Mouse (Mus musculus): Measurements from ENCODE around the gene Gpc1. TPM values are rescaled to one million over a fixed set of nuclear protein-coding genes. Genes with fewer than 3 reads are reported as not detected.

Gpc1 gene
- 49.5 and 52.5 TPM in 2 replicates for polyA plus RNA-seq (2014; fragmentation: Nextera tagmentation; extraction: Ambion mirVana)

DNA sequence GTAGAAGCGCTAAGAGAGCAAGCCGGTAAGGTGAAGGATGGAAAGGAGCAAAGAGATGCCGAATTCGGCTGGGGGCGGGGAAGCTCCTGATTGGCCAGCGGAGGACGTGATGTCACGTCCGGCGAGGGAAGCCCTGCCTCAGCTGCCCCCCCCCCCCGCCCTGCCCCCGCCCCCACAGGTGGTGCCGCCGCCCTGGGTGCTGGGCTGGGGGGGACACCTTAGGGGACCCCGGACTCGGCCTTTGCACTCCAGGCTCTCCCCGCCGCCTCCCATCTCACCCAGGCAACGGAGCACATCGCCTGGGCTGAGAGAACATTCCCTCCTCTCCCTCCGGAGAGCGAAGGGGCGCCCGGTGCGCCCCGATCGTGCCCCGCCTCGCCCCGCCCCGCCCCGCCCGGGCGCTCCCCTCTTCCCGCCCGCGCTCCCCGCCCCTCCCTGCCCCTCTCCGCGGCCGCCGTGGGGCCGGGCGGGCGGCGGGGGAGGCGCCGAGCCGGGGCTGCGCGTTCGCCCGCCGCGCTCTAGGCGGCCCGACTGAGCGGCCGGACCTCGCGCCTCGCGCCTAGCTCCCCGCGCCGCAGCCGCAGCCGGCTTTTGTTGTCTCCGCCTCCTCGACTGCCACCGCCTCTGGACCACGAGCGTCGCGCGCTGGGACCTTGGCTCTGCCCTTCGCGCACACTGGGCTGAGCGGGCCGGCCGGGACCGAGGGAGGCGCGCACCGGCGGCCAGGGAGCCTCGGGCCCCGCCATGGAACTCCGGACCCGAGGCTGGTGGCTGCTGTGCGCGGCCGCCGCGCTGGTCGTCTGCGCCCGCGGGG, at the start of gene Gpc1:
Gene Gpc1, plus strand, starts transcription at position 458 of the 814 bp plus-strand sequence.
- H3K36me3 ChIP-seq (ENCODE audit: control insufficient read depth, insufficient read depth, low read length), result no peaks in the 10 kb centered on the region
- peak within 1 kb of the TSS; percentile 91 for H3K4me3 ChIP-seq (ENCODE audit: low read depth, low read length)
- peak within 1 kb of the TSS; percentile 83 for H3K27ac ChIP-seq (ENCODE audit: low read depth, low read length)
- peak within 1 kb of the TSS; percentile 66 for H3K4me2 ChIP-seq (ENCODE audit: low read depth)
- ATAC-seq (ENCODE audit: insufficient read depth, low FRiP score, low TSS enrichment) (peak; percentile 72), DNase-seq (ENCODE audit: low spot score) (peak; percentile 89)
- 0% methylated on average over 42 of the region's 99 CpGs for WGBS
- H3K27me3 ChIP-seq (ENCODE audit: control insufficient read depth, insufficient read depth, low read length), result no peaks in the 10 kb centered on the region
- H3K4me1 ChIP-seq (ENCODE audit: control insufficient read depth, insufficient read depth, low read length), result peaks cover 12% of the 10 kb centered on the region
- peak within 1 kb of the TSS; percentile 96 for H3K9ac ChIP-seq (ENCODE audit: low read length)
- no peaks in the 10 kb centered on the region for H3K9me3 ChIP-seq (ENCODE audit: control insufficient read depth, low read length)

- no peaks in the 10 kb centered on the region for H3K27me3 ChIP-seq (ENCODE audit: control insufficient read depth, insufficient read depth, low read length)
- H3K4me2 ChIP-seq (ENCODE audit: low read depth), result no peak overlapping the region
- ATAC-seq (ENCODE audit: insufficient read depth, low FRiP score, low TSS enrichment), result no peak
- 84% methylated on average over 4 of the region's 4 CpGs for WGBS
- no peak overlapping the region for H3K27ac ChIP-seq (ENCODE audit: low read depth, low read length)
- no peaks in the 10 kb centered on the region for H3K36me3 ChIP-seq (ENCODE audit: control insufficient read depth, insufficient read depth, low read length)
- DNase-seq (ENCODE audit: low spot score), result no peak
- H3K9me3 ChIP-seq (ENCODE audit: control insufficient read depth, low read length), result no peaks in the 10 kb centered on the region
- H3K4me3 ChIP-seq (ENCODE audit: low read depth, low read length), result no peak overlapping the region
- H3K4me1 ChIP-seq (ENCODE audit: control insufficient read depth, insufficient read depth, low read length), result no peaks in the 10 kb centered on the region
- no peak overlapping the region for H3K9ac ChIP-seq (ENCODE audit: low read length)
Measured at GRCm38 (mm10) chr1:92781862-92782261, 49.6 kb upstream of the Gpc1 start.

DNA sequence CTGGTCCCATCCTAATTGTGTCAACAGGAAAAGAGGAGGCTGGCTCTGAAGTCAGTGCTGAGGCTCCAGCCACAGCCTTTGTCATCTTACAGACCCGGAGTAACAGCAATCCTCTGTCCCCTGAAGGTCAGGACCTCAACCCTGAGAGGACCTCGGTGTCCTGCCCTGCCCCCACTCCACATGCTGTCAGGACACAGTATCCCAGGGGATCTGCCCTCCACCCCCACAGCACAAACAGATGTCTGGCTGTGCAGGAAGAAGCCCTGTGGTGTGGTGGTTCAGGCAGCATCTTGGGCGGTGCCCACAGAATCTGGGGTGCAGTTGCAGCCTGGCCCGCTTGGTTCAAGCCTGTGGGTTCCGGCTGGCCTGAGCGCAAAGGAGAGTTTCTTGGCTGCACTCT, 48.9 kb upstream of the Gpc1 start:
- H3K36me3 ChIP-seq (ENCODE audit: control insufficient read depth, insufficient read depth, low read length), result no peaks in the 10 kb centered on the region
- WGBS, result 55% methylated on average over 6 of the region's 6 CpGs
- no peak overlapping the region for H3K9ac ChIP-seq (ENCODE audit: low read length)
- no peak overlapping the region for H3K27ac ChIP-seq (ENCODE audit: low read depth, low read length)
- H3K4me1 ChIP-seq (ENCODE audit: control insufficient read depth, insufficient read depth, low read length), result no peaks in the 10 kb centered on the region
- no peak overlapping the region for H3K4me3 ChIP-seq (ENCODE audit: low read depth, low read length)
- no peak for ATAC-seq (ENCODE audit: insufficient read depth, low FRiP score, low TSS enrichment)
- no peak for DNase-seq (ENCODE audit: low spot score)
- no peaks in the 10 kb centered on the region for H3K9me3 ChIP-seq (ENCODE audit: control insufficient read depth, low read length)
- no peak overlapping the region for H3K4me2 ChIP-seq (ENCODE audit: low read depth)
- no peaks in the 10 kb centered on the region for H3K27me3 ChIP-seq (ENCODE audit: control insufficient read depth, insufficient read depth, low read length)

DNA sequence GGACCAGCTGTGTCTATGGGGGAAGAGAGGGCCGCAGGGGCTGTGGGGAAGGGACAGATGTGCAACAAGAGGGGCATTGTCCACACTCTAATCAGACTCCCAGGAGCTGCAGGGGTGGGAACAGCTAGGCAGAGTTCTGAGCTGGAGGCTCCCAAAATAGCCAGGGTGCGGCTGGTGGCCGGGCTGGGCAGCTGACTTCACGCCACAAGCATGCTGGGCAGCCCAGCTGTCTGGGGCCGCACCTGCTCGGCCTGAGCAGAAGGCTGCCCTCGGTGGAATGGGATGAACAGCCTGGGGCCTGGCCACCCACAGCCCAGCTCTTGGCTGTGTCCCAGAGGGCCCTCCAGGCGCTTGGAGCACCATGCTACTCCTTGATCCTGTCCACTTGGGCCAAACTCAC, 44.2 kb upstream of the Gpc1 start:
- Histone ChIP-seq H3K27me3 (ENCODE audit: control insufficient read depth, insufficient read depth, low read length) (no peaks in the 10 kb centered on the region), H3K4me1 (ENCODE audit: control insufficient read depth, insufficient read depth, low read length) (peaks cover 5% of the 10 kb centered on the region; the same call in 1 of the 2 replicates), H3K9me3 (ENCODE audit: control insufficient read depth, low read length) (no peaks in the 10 kb centered on the region), H3K27ac (ENCODE audit: low read depth, low read length) (no peak overlapping the region), H3K4me2 (ENCODE audit: low read depth) (no peak overlapping the region), H3K9ac (ENCODE audit: low read length) (no peak overlapping the region), H3K36me3 (ENCODE audit: control insufficient read depth, insufficient read depth, low read length) (no peaks in the 10 kb centered on the region), H3K4me3 (ENCODE audit: low read depth, low read length) (no peak overlapping the region)
- ATAC-seq (ENCODE audit: insufficient read depth, low FRiP score, low TSS enrichment) (no peak), DNase-seq (ENCODE audit: low spot score) (no peak)
- 53% methylated on average over 7 of the region's 8 CpGs for WGBS

- Histone ChIP-seq H3K4me3 (ENCODE audit: low read depth, low read length) (no peak overlapping the region), H3K4me2 (ENCODE audit: low read depth) (no peak overlapping the region), H3K36me3 (ENCODE audit: control insufficient read depth, insufficient read depth, low read length) (no peaks in the 10 kb centered on the region), H3K4me1 (ENCODE audit: control insufficient read depth, insufficient read depth, low read length) (peaks cover 5% of the 10 kb centered on the region; the same call in 1 of the 2 replicates), H3K9me3 (ENCODE audit: control insufficient read depth, low read length) (no peaks in the 10 kb centered on the region), H3K27ac (ENCODE audit: low read depth, low read length) (no peak overlapping the region), H3K27me3 (ENCODE audit: control insufficient read depth, insufficient read depth, low read length) (no peaks in the 10 kb centered on the region), H3K9ac (ENCODE audit: low read length) (no peak overlapping the region)
- WGBS, result 89% methylated on average over 7 of the region's 7 CpGs
- no peak for DNase-seq (ENCODE audit: low spot score)
- no peak for ATAC-seq (ENCODE audit: insufficient read depth, low FRiP score, low TSS enrichment)
Measured at GRCm38 (mm10) chr1:92788049-92788448, 43.4 kb upstream of the Gpc1 start.

- H3K9me3 ChIP-seq (ENCODE audit: control insufficient read depth, low read length), result no peaks in the 10 kb centered on the region
- peak overlapping the region; percentile 4; the same call in 1 of the 2 replicates for H3K4me2 ChIP-seq (ENCODE audit: low read depth)
- DNase-seq (ENCODE audit: low spot score) (no peak), ATAC-seq (ENCODE audit: insufficient read depth, low FRiP score, low TSS enrichment) (no peak)
- H3K27ac ChIP-seq (ENCODE audit: low read depth, low read length), result no peak overlapping the region
- 30% methylated on average over 7 of the region's 7 CpGs for WGBS
- H3K9ac ChIP-seq (ENCODE audit: low read length), result peak overlapping the region; percentile 38
- H3K27me3 ChIP-seq (ENCODE audit: control insufficient read depth, insufficient read depth, low read length), result no peaks in the 10 kb centered on the region
- H3K4me3 ChIP-seq (ENCODE audit: low read depth, low read length), result no peak overlapping the region
- peaks cover 5% of the 10 kb centered on the region; the same call in 1 of the 2 replicates for H3K4me1 ChIP-seq (ENCODE audit: control insufficient read depth, insufficient read depth, low read length)
- H3K36me3 ChIP-seq (ENCODE audit: control insufficient read depth, insufficient read depth, low read length), result no peaks in the 10 kb centered on the region
Measured at GRCm38 (mm10) chr1:92790628-92791027, 40.8 kb upstream of the Gpc1 start.

DNA sequence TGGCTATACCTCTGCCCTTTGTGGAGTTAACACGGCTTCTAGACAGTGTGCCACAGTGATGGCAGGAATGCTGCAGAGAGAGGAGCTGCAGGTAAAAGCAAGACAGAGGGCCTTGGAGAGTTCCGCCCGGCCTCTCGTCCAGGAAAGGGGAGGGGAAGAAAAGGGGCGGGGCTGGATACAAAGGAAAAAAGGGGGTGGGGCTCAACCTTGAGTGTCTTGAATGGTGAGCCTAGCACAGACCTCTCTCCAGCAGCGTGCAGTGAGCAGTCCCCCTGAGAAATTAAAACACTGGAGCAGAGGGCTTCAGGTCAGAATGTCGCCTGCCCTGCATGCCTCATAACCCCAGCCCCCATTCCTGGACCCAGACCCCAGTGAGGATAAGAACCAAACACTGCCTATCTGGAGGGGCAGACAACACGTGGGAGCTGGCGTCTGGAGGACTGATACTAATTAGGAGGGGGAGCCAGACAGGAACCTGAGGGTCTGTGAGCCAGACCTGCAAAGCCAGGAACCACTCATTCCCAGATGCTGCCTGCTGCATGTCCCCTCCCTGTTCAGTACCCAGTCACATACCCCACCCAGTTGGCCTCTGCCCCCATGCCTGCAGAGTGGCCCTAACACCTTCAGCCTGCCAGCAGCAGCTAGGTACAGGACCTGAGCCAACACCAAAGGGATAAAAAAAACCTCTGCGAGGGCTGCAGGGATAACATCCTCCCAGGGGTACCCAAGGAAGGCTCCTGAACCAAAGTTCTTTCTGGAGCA, 40.2 kb upstream of the Gpc1 start:
- H3K9ac ChIP-seq (ENCODE audit: low read length), result peak overlapping the region; percentile 38
- no peak overlapping the region for H3K27ac ChIP-seq (ENCODE audit: low read depth, low read length)
- ATAC-seq (ENCODE audit: insufficient read depth, low FRiP score, low TSS enrichment), result peak; percentile 58; the same call in 1 of the 2 replicates
- H3K27me3 ChIP-seq (ENCODE audit: control insufficient read depth, insufficient read depth, low read length), result no peaks in the 10 kb centered on the region
- peaks cover 5% of the 10 kb centered on the region; the same call in 1 of the 2 replicates for H3K4me1 ChIP-seq (ENCODE audit: control insufficient read depth, insufficient read depth, low read length)
- H3K4me3 ChIP-seq (ENCODE audit: low read depth, low read length), result no peak overlapping the region
- peak overlapping the region; percentile 4 for H3K4me2 ChIP-seq (ENCODE audit: low read depth)
- 9% methylated on average over 10 of the region's 10 CpGs for WGBS
- no peaks in the 10 kb centered on the region for H3K9me3 ChIP-seq (ENCODE audit: control insufficient read depth, low read length)
- no peaks in the 10 kb centered on the region for H3K36me3 ChIP-seq (ENCODE audit: control insufficient read depth, insufficient read depth, low read length)
- peak; percentile 66 for DNase-seq (ENCODE audit: low spot score)

DNA sequence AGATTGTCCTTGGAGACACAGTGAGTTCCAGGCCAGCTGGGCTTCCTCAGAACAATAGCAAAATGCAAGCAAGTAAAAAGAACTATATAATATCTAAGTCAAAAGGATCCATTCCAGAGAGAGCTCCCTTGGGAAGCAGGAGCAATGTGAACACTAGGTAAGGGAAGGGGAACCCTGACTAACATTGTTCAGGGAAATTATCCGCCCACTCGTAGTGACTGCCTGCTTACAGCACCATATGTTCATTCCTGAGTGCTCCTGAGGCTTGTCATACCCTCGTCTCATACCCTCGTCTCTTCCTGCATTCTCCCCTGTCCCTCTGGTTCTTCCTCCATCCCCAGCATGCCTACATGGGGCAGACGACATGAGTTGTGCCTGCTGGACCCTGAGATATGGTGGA, 37.7 kb upstream of the Gpc1 start:
- Histone ChIP-seq H3K36me3 (ENCODE audit: control insufficient read depth, insufficient read depth, low read length) (no peaks in the 10 kb centered on the region), H3K9ac (ENCODE audit: low read length) (no peak overlapping the region), H3K4me1 (ENCODE audit: control insufficient read depth, insufficient read depth, low read length) (peaks cover 5% of the 10 kb centered on the region; the same call in 1 of the 2 replicates), H3K9me3 (ENCODE audit: control insufficient read depth, low read length) (no peaks in the 10 kb centered on the region), H3K27ac (ENCODE audit: low read depth, low read length) (no peak overlapping the region), H3K4me3 (ENCODE audit: low read depth, low read length) (no peak overlapping the region), H3K27me3 (ENCODE audit: control insufficient read depth, insufficient read depth, low read length) (no peaks in the 10 kb centered on the region), H3K4me2 (ENCODE audit: low read depth) (no peak overlapping the region)
- 61% methylated on average over 5 of the region's 5 CpGs for WGBS
- DNase-seq (ENCODE audit: low spot score) (no peak), ATAC-seq (ENCODE audit: insufficient read depth, low FRiP score, low TSS enrichment) (no peak)
